Mouse (Mus musculus): Measurements from ENCODE around the gene Il17rb.

Il17rb gene

GRCm38 (mm10) chr14:29996000-29996751, 12.5 kb downstream of the Il17rb start:
- DNase-seq (ENCODE audit: low read depth, low spot score): no peak
- Histone ChIP-seq H3K36me3 (ENCODE audit: control insufficient read depth, insufficient read depth, low read length, poor library complexity, severe bottlenecking) (peaks cover 7% of the 10 kb centered on the region), H3K27me3 (ENCODE audit: control insufficient read depth, insufficient read depth, low read length, poor library complexity, severe bottlenecking) (no peaks in the 10 kb centered on the region)

GRCm38 (mm10) chr14:29994976-29995375, 13.7 kb downstream of the Il17rb start:
- no peak for DNase-seq (ENCODE audit: low read depth, low spot score)
- peaks cover 8% of the 10 kb centered on the region for H3K36me3 ChIP-seq (ENCODE audit: control insufficient read depth, insufficient read depth, low read length, poor library complexity, severe bottlenecking)

GRCm38 (mm10) chr14:29988337-29988736, 20.4 kb downstream of the Il17rb start:
- no peak for DNase-seq (ENCODE audit: low read depth, low spot score)
- no peaks in the 10 kb centered on the region for H3K27me3 ChIP-seq (ENCODE audit: control insufficient read depth, insufficient read depth, low read length, poor library complexity, severe bottlenecking)

More at GRCm38 (mm10) chr14:29994976-29995375, 13.7 kb downstream of the Il17rb start:
- no peaks in the 10 kb centered on the region for H3K27me3 ChIP-seq (ENCODE audit: control insufficient read depth, insufficient read depth, low read length, poor library complexity, severe bottlenecking)

GRCm38 (mm10) chr14:29987739-29988138, 21.0 kb downstream of the Il17rb start:
- no peak for DNase-seq (ENCODE audit: low read depth, low spot score)

More at GRCm38 (mm10) chr14:29988337-29988736, 20.4 kb downstream of the Il17rb start:
- peaks cover 11% of the 10 kb centered on the region for H3K36me3 ChIP-seq (ENCODE audit: control insufficient read depth, insufficient read depth, low read length, poor library complexity, severe bottlenecking)

GRCm38 (mm10) chr14:29987276-29987675, 21.4 kb downstream of the Il17rb start:
- peaks cover 11% of the 10 kb centered on the region for H3K36me3 ChIP-seq (ENCODE audit: control insufficient read depth, insufficient read depth, low read length, poor library complexity, severe bottlenecking)
- no peak for DNase-seq (ENCODE audit: low read depth, low spot score)
- H3K27me3 ChIP-seq (ENCODE audit: control insufficient read depth, insufficient read depth, low read length, poor library complexity, severe bottlenecking): no peaks in the 10 kb centered on the region

More at GRCm38 (mm10) chr14:29987739-29988138, 21.0 kb downstream of the Il17rb start:
- Histone ChIP-seq H3K36me3 (ENCODE audit: control insufficient read depth, insufficient read depth, low read length, poor library complexity, severe bottlenecking) (peaks cover 11% of the 10 kb centered on the region), H3K27me3 (ENCODE audit: control insufficient read depth, insufficient read depth, low read length, poor library complexity, severe bottlenecking) (no peaks in the 10 kb centered on the region)

GRCm38 (mm10) chr14:29986096-29986495, 22.6 kb downstream of the Il17rb start:
- no peak for DNase-seq (ENCODE audit: low read depth, low spot score)
- H3K27me3 ChIP-seq (ENCODE audit: control insufficient read depth, insufficient read depth, low read length, poor library complexity, severe bottlenecking): no peaks in the 10 kb centered on the region
- H3K36me3 ChIP-seq (ENCODE audit: control insufficient read depth, insufficient read depth, low read length, poor library complexity, severe bottlenecking): peaks cover 5% of the 10 kb centered on the region

- no peaks in the 10 kb centered on the region for H3K27me3 ChIP-seq (ENCODE audit: control insufficient read depth, insufficient read depth, low read length, poor library complexity, severe bottlenecking)
- peak; percentile 66 for DNase-seq (ENCODE audit: low read depth, low spot score)
These were observed 28.1 kb downstream of the Il17rb start for GRCm38 (mm10) chr14:29980447-29981205.

GRCm38 (mm10) chr14:29978254-29979204, 30.2 kb downstream of the Il17rb start, which contains the start of gene Actr8:
Gene Actr8 (plus strand): TSS chr14:29978337.
- H3K27me3 ChIP-seq (ENCODE audit: control insufficient read depth, insufficient read depth, low read length, poor library complexity, severe bottlenecking): no peaks in the 10 kb centered on the region
- DNase-seq (ENCODE audit: low read depth, low spot score): peak; percentile 82
- H3K36me3 ChIP-seq (ENCODE audit: control insufficient read depth, insufficient read depth, low read length, poor library complexity, severe bottlenecking): peaks cover 2% of the 10 kb centered on the region

More at GRCm38 (mm10) chr14:29980447-29981205, 28.1 kb downstream of the Il17rb start:
- H3K36me3 ChIP-seq (ENCODE audit: control insufficient read depth, insufficient read depth, low read length, poor library complexity, severe bottlenecking): peaks cover 2% of the 10 kb centered on the region; the same call in 1 of the 2 replicates

GRCm38 (mm10) chr14:29976927-29977326, 31.8 kb downstream of the Il17rb start:
- DNase-seq (ENCODE audit: low read depth, low spot score): no peak
- H3K36me3 ChIP-seq (ENCODE audit: control insufficient read depth, insufficient read depth, low read length, poor library complexity, severe bottlenecking): peaks cover 9% of the 10 kb centered on the region
- no peaks in the 10 kb centered on the region for H3K27me3 ChIP-seq (ENCODE audit: control insufficient read depth, insufficient read depth, low read length, poor library complexity, severe bottlenecking)

GRCm38 (mm10) chr14:29971993-29972392, 36.7 kb downstream of the Il17rb start:
- DNase-seq (ENCODE audit: low read depth, low spot score): no peak
- Histone ChIP-seq H3K36me3 (ENCODE audit: control insufficient read depth, insufficient read depth, low read length, poor library complexity, severe bottlenecking) (peaks cover 13% of the 10 kb centered on the region), H3K27me3 (ENCODE audit: control insufficient read depth, insufficient read depth, low read length, poor library complexity, severe bottlenecking) (no peaks in the 10 kb centered on the region)

- DNase-seq (ENCODE audit: low read depth, low spot score): no peak
- peaks cover 13% of the 10 kb centered on the region for H3K36me3 ChIP-seq (ENCODE audit: control insufficient read depth, insufficient read depth, low read length, poor library complexity, severe bottlenecking)
- H3K27me3 ChIP-seq (ENCODE audit: control insufficient read depth, insufficient read depth, low read length, poor library complexity, severe bottlenecking): no peaks in the 10 kb centered on the region
These were observed 37.2 kb downstream of the Il17rb start for GRCm38 (mm10) chr14:29971446-29971845.

- DNase-seq (ENCODE audit: low read depth, low spot score): peak; percentile 99
- no peaks in the 10 kb centered on the region for H3K27me3 ChIP-seq (ENCODE audit: control insufficient read depth, insufficient read depth, low read length, poor library complexity, severe bottlenecking)
These were observed 40.4 kb downstream of the Il17rb start, which contains the start of gene Selenok for GRCm38 (mm10) chr14:29968075-29968821. Gene Selenok (plus strand): TSS chr14:29968308.

GRCm38 (mm10) chr14:29967611-29968010, 41.1 kb downstream of the Il17rb start:
- peaks cover 7% of the 10 kb centered on the region for H3K36me3 ChIP-seq (ENCODE audit: control insufficient read depth, insufficient read depth, low read length, poor library complexity, severe bottlenecking)
- H3K27me3 ChIP-seq (ENCODE audit: control insufficient read depth, insufficient read depth, low read length, poor library complexity, severe bottlenecking): no peaks in the 10 kb centered on the region
- DNase-seq (ENCODE audit: low read depth, low spot score): peak; percentile 20

More at GRCm38 (mm10) chr14:29968075-29968821, 40.4 kb downstream of the Il17rb start, which contains the start of gene Selenok:
- peaks cover 10% of the 10 kb centered on the region for H3K36me3 ChIP-seq (ENCODE audit: control insufficient read depth, insufficient read depth, low read length, poor library complexity, severe bottlenecking)

Measured in splenic B cell, adult 2 months (primary cell).